Mouse (Mus musculus) MN1 (cell line): ENCODE measurements around the gene Rpl13a.
A peak's percentile ranks its signal among the peaks of the same experiment; 100 is the strongest.
"Not testable (repeated sequence)": the region's sequence is repeated elsewhere in the genome, so short reads cannot be mapped to it uniquely, and the experiment has no call there.

ENCODE experiments used
- DNase-seq: peaks from one replicate; pipeline ENCODE4 v3.0.0-alpha.2; 2016; ENCODE audit warnings: low spot score

Gene Rpl13a

DNA sequence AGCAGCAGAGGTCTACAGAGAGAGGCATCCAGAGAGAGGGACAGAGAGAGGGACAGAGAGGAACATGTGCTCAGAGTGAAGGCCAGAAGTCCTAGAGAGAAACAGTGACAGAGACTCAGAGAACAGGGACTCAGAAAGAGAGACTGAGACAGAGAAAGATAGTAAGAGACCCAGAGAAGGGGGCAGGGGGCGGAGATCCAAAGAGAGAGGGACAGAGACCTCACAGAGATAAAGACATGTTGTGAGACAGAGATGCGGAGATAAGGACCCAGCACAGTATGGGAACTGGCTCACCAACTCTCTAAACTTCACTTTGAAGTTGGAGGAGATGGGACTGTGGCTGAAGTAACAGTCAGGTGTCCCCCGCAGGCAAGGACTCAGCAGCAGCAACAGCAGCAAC, 6.8 kb upstream of the Rpl13a start:
- no peak for DNase-seq

DNA sequence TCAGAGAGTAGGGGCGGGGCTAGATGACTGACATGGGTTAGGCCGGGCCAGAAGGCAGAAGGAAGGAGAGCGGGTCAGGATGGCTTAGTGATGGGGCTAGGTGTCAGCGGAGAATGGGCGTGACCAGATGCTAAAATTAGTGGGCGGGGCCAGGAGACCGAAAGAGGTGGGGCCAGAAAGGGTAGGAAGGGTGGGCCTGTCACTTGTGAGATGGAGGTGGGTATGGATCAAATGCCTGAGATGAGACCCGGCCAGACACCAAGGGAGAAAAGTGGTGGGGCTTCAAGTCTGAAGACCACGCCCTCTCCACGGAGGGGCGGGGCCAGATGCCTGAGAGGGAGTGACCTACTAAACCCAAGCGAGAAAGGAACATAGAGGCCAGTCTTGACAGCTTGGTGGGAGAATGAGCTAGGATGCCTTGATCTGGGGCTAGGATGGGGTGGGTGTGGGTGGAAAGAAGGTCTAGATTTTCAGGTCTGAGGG, 6.0 kb upstream of the Rpl13a start:
- no peak for DNase-seq

DNA sequence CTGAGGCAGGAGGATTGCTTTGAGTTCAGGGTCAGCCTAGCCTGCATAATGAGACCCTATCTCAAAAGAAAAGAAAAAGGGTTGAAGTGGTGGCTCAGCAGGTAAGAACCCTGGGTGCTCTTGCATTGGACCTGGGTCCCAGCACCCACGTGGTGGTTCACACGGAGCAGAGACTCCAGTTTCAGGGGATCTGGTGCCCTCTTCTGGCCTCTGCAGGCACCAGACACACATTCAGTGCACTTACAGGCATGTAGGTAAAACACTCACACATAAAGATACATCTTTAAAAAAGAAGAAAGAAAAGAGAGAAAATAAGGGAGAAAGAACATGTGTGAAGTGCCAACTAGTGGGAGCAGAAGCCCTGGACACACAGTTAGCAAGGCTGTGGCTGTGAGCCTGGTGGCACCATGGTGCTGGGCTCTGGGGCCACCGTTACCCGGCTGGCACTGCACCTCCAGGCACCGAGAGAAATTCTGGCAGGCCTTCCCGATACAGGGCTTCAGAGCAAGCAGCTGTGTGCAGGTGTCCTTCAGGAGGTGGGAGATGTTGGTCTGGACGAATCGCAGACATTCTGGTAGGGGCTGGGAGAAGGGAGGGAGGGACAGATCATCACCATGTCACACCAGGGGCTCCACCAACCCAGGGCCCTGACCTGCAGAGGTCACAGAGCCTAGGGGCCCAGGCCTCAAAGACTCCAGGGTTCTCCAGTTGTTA, 5.0 kb upstream of the Rpl13a start:
- DNase-seq = no peak

DNA sequence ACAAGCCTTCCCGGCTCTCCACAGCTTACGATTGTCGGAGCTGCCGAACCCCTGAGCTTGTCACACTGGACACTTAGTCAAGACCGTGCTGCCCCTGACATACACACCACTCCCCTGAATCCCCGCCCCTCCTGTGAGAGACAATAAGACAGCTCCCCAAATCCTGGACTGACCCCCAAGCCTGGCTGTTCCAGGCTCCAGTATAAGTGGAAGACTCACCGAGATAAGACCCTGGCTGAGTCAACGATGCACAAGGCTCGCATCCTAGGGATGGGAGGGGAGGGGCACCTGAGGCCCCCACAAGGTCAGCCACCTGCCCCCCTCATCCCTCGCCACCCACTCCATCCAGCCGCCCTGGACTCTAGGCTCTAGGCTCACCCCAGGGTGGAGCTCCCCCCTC, 3.3 kb upstream of the Rpl13a start:
- DNase-seq = no peak

DNA sequence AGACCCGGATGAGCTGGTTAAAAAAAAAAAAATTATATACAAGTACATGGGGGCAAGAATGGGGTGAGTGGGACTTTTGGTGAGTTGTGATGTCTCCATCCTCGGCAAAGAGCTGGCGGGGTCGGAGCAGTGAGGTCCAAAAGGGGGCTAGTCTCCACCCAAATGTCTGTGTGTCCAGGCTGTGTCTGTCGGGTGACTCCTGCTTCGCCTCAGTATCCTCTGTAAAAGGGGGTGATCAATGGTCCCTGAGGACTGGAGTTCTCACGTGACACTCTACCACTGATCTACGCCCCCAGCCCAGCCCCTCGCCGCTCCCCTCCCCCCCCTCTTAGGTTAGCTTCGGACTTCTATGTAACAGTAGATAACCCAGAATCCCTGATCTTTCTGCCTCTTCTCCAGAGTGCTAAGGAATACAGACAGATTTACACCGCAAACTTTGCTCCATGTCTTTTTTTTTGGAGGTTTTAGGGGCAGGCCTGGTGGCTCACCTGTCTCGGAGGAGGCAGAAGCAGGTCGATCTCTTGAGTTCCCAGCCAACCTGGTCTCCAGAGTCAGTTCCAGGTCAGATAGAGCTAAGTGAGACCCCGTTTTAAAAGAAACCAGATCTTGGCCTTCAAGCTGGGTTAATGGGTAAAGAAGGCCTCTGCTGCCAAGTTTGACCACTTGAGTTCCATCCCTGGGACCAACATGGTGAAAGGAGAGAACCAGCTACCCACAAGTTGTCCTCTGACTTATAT, 1.4 kb upstream of the Rpl13a start:
- DNase-seq = no peak

DNA sequence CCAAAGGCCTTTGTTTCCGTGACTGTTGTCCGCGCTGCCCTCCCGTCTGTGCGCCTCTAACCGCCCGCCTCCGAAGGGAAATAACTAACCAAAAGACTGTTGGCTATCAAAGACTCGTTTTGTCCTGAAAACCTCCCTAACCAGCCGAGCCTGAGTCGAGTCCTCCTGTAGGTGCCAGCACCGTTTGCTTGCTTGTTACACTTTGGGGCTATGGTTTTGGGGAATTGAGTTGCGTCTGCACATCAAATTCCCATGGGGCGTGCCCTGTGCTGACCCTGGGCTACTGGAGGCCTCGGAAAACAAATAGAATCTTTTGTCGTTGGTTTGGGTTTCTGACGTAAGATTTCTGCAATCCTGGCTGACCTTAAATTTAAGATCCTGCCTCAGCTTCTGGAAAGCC, 757 bp upstream of the Rpl13a start:
- DNase-seq = peak; percentile 79

DNA sequence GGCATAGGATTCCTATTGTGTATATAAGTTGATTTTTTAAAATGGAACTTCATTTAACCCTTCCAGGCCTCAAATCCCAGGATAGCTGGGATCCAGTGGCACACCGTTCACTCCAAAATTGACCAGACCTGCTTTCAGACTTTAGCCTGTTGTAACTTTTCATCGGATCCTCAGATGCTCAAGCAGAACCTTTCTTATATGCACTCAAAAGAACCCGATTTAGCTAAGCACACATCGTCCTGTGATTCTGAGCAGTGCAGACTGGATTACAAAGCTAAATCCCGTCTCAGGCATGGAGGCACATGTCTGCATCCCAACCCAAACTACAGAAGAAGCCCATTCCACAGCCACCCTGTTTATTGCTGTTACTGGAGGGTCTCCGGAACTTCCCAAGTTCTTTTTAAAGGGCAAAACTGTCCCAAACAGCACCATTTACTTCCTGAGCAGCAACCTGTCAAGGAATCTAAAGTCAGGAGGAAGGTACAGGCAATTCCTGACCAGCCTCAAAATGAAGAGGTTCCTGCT, 799 bp downstream of the Rpl13a start:
- no peak for DNase-seq

DNA sequence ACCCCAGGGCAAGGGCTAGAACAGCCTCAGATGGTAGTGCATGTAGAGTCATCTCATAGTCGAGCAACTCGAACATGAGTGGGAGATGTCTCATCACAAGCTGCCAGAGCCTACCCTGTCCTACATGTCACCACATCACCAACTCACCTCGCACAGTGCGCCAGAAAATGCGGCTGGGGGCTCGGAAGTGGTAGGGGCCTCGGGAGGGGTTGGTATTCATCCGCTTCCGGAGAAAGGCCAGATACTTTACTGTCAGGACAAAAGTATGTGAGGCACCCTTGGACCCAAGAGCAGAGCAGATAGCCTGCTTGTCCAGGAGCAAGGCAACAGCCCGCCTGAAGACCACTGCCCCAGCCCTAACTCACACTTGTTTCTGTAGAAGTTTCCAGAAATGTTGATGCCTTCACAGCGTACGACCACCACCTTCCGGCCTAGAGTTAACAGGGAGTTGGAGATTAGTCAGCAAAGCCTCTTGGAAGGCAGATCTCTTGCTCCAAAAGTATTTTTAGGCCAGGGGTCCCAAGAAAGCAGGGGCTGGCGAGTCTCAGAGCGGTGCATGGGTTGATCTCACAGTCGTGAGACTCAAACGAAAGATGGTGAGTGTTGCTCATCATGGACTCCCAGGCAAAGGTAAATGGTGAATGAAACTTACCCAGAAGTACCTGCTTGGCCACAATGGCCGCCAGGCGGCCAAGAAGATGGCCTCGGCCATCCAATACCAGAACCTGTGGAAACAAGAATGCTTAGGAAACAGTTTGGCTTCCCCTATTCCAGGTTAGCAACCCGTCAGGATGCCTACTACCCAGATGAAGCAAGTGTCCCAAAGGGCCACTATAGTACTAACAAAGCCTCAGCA, 1.5 kb downstream of the Rpl13a start:
- peak; percentile 37 for DNase-seq

DNA sequence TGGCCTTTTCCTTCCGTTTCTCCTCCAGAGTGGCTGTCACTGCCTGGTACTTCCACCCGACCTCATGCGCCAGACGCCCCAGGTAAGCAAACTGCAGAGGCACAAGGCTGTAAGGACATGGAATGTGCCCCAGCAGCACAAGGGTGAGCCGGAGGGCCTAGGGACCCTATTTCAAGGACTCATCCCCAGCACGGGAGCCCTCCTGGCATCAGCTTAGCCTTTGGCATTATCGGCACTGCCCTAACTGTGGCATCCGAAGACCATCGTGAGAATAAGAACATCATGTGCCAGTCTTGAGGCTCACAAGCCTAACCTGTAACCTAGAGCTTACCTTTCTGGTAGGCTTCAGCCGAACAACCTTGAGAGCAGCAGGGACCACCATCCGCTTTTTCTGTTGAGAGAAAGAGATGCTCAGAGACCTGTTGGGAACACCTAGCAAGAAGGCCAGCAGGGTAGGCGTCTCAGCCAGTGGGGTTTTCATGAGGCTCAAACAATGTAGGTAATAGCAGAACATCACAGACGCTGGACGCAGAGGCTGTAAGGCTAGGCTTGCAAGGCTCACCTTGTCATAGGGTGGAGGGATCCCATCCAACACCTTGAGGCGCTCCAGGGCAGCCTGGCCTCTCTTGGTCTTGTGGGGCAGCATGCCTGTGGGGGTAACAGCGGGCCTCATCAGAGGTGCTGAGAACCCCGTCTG, 2.3 kb downstream of the Rpl13a start:
- DNase-seq = no peak

DNA sequence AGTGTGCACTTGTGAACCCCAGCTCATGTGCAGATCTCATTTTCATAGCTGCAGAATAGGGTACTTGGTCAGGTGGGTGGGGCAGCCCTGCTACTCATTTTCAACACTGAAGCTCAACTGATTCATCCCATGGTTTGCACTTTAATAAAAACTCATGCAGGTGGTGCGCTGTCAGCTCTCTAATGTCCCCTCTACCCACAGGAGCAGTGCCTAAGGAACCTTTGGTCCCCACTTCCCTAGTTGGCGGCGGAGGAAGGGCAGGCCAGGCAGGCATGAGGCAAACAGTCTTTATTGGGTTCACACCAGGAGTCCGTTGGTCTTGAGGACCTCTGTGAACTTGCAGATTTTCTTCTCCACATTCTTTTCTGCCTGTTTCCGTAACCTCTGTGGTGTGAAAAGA, 2.9 kb downstream of the Rpl13a start:
- DNase-seq = not testable (repeated sequence)

DNA sequence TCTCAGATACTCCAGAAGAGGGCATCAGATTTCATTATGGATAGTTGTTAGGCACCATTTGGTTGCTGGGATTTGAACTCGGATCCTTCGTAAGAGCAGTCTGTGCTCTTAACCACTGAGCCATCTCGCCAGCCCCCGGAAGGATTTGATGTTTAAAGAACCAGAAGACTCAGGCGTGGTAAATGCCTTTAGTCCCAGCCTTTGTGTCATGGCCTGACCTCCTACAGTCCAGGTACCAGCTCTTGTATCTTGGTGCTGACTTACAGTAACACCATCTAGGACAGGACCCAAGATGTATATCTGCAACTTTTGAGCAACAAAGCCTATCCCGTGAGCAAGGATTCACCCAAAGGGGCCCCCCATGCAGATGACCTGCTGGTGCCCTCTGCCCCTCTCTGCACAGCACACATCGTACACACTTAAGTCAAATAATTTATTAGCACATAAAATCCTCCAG, 3.4 kb downstream of the Rpl13a start:
- DNase-seq = peak; percentile 35

DNA sequence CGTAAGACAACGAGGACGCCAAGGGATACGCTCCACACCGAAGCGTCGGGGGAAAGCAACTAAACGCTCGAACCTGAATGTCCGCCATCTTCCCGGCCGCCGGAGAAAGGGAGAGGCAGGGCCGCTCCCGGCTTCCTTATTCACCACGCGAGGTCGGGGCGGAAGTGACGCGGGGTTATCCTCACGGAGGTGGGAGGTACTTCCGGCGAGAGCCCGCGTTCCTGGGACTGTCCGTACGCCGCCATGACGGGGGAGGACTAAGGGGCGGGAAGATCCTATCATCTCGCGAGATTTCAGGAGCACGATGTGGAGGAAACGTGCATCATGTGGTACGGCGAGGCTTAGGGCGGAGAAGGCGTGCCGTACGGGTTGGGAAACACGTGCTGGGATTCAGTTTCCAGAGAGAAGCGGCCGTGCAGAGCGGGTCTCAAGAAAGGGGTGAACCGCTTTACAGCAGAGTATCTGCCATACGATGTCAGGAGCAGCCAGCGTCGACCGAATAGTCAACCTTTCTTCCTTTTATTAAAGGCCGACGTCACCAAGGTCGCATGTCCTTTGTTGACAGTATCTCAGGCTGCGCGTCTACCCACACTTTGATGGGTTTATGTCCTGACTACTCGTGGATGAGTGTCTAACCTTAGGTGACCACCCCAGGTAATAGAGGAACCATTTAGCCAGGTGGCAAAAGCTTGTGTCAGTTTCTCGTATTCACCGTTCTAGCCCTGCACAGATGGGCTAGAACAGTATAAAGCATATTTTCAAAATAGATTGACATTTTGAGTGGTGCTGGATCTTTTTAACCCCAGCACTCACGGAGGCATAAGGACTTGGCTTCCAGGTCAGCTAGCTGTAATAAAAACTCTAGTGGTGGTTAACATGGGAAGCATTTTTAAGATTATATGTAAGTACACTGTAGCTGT, 4.1 kb downstream of the Rpl13a start, which contains the start of gene Rps11:
Gene Rps11 (minus strand): TSS at position 216 of the 920 bp plus-strand sequence.
- peak; percentile 99 for DNase-seq

DNA sequence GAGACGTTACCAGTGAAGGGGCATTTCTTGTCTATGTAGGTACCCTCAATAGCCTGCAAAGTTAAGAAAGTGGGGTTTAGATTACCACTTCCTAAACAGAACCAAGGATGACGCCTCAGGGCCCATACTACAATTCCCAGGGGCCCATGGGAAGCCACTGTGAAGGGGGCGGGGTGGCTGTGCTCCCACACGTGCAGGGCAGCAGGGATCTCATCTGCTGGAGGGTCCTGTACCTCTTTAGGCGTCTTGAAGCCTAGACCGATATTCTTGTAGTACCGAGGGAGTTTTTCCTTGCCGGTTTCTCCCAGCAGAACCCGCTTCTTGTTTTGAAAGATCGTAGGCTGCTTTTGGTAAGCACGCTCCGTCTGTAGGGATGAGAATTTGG, 5.4 kb downstream of the Rpl13a start:
- peak; percentile 53 for DNase-seq

DNA sequence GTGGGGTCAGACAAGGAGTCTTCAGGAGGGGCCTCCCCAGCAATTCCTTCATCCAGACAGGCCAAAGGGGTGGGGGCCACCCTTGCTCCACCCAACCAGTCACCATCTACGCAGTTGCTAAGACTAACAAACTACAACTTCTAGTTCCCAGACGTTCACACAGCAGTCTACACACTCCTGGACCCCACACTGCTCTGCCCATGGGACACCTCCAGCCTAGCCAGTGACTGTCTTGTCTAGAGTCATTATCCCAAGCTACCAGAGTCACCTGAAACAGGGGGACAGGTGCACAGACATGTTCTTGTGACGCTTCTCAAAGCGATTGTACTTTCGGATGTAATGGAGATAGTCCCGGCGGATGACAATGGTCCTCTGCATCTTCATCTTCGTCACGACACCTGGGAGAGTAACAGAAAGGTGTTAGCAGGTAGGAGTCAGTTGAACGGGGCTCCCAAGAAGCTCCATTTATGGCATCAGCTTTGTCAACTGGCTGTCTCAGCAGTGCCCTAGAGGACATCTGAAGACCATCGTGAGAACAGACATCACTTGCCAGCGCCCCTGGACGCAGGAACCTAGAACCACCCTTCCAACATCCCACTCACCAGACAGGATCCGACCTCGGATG, 5.9 kb downstream of the Rpl13a start:
- DNase-seq = no peak

DNA sequence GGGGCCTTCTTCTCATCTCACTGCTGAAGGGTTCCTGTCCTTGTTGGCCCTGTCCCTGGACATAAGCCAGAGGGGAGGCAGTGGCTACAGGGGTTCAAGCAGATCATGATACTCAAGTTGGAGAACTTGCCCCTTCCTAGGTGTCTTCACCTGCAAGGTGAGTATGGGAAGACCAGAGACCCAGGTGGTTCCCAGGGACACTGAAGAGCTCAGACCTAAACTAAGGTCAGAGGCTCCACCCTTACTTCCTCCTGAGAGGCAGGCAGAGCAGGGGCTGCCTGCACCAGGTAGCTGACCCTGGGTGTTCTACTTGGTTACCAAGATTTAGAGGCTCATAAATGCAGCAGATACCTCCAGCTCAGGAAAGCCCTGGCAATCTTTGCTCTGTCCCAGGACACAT, 6.6 kb downstream of the Rpl13a start:
- DNase-seq = no peak

DNA sequence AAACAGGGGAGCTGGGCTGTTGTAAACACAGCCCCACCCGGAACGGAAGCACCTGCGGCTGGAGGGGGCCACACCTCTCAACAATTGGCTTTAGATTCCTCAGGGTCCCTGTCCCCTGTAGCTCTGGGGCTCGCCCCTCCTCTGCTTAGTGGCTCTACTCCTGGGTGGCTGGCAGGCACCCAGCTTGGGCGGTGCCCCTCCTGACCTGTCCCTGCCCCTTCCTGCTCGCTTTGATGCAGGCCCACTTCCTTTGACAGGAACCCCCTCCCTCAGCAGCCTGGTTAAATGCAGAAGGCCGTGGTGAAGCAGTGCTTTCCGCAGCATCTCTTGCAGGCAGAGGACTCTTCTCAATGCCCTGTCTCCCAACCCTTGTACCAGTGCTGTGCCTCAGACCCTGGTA, 7.2 kb downstream of the Rpl13a start:
- no peak for DNase-seq

DNA sequence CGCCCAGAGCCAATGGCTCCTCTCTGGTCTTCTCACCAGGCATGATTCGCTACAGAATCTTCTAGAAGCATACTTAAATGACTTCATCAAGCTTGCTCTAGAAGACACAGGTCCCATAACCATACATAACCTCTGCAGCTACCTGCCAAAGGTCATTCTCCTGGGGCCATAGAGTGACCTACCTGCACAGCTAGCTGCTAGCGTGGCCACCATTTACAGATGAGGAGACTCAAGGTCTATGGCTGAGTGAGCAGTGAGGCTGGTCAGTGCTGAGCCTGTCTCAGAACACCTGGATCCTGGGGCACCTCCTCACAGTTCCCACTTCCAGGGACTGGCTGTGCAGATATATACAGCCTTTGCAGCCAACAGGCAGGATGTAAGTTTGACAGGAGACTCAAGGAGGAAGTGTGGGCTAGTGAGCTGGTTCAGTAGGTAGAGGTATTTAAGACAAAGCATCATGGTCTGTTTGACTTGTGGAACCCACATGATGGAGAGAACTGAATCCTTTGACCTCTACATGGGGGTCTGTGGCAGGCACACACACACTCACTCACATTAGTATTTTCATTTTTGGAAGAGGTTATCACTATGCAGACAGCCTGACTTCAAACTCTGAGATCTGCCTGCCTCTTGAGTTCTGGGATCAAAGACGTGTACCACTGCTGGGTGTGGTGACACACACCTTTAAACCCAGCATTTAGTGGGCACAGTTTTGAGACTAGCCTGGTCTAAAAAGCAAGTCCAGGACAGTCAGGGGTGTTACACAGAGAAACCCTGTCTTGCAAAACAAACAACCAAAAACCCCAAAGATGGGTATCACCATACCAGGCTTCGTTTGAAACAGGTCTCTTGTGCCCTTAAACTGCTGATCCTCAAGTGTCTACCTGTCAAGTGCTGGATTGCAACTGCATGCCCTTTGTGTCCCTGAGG, 8.5 kb downstream of the Rpl13a start:
- DNase-seq = no peak

DNA sequence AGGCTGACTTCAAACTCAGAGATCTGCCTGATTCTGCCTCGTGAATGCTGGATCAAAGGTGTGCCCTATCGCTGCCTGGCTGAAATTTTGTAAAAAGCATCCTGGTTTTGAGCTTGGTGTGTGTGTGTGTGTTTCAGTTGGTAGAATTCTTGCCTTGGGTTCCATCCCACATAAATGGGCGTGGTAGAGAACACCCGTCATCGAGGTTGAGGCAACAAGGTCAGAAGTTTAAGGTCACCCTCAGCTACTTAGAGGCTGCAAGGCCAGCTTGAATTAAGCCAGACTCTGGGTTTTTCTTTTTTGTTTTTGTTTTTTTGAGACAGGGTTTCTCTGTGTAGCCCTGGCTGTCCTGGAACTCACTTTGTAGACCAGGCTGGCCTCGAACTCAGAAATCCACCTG, 10.2 kb downstream of the Rpl13a start:
- DNase-seq = no peak

DNA sequence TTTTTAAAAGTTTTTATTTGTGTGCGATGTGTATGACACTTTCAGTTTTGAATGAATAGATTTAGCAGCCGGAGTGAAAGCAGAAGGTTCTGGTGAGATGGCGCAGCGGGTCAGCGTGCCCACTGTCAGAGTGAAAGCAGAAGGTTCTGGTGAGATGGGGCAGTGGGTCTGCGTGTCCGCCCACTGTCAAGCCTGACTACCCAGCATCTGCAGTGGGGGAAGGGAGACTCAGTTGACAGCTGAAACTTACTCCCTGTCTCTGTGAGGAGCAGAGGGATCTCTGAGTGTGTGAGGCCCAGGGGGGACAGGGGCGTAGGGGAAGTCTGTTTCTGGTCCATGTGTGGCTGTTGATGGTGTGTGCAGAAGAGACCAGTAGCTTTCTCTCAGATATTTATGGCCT, 11.0 kb downstream of the Rpl13a start:
- no peak for DNase-seq
